Mouse (Mus musculus): Measurements from ENCODE around the gene Ldb3.

- TF ChIP-seq CTCF (IDR thresholded peaks at IDR 0.05; ENCODE audit: borderline replicate concordance, insufficient read depth, low read length) (no peak), POLR2A (IDR thresholded peaks at IDR 0.05; ENCODE audit: low read depth, low read length) (0 out of 2 replicates have a peak, but pooled peaks have one; percentile 33)
Measured at GRCm38 (mm10) chr14:34503759-34504158, 84.7 kb downstream of the Ldb3 start.

Data from embryonic fibroblast, embryonic 13.5 days (primary cell).